Mouse (Mus musculus) frontal cortex, postnatal 36 days (tissue): Measurements from ENCODE around the gene Med27.

Experiments
- DNase-seq, 2 experiments: peaks; one replicate each; pipeline ENCODE4 v3.0.0; 2022; ENCODE audit warnings: low spot score in 2 of 2

Gene Med27

DNA sequence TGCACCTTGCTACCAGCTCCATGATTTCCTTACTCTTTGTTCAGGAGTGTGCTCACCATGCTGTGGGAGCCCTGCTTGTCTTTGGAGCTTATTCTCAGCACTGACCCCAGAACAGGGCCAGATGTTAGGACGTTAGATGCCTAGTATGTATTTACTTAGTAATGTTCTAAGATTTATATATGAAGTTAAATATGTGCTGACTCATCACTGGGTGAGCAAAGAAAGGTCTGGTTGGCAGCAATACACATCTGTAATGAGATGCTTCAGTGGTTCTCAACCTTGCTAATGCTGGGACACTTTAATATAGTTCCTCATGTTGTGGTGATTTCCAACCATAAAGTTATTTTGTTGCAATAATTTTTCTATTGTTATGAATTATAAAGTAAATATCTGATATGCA, 45.4 kb downstream of the Med27 start:
- DNase-seq, result no peak

DNA sequence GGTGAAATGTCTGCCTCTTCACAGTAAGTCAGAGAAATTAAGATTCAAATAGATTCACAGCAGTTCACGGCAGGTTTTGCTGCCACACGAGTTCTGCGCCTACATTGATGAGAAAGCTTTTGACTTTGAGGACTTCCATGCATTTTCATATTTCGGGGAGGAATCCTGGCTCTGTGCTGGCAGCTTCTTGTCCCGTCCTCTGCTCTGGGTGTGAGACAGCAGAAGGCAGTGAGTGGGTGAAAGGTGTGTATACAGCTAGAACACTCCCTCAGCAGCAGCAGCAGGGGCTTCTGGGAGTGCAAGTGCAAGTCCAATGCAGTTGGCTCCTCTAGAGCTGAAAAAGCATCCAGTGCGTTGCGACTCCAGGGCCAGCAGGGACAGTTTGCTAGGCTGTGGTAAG, 53.6 kb downstream of the Med27 start:
- DNase-seq, result peak; percentile 73 to 83

DNA sequence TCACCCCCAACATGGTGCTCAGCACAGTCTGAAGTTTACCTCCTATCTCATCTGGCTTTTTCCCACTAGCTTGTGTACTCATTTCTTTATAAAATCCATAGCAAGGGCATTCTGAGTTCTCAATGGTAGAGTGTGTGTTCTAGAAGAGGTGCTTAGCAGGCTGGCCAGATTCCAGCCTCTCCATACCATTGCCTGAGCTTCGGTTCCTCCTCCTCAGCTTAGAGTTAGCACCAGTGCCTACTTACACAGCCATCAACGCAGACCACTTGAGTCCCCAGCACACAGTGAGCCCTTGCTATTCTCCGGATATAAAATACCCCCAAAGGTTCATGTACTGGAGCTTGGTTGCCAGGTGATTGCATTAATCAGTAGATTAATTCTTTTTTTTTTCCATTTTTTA, 54.2 kb downstream of the Med27 start:
- peak in 1 of 2 experiments; percentile 21 for DNase-seq

DNA sequence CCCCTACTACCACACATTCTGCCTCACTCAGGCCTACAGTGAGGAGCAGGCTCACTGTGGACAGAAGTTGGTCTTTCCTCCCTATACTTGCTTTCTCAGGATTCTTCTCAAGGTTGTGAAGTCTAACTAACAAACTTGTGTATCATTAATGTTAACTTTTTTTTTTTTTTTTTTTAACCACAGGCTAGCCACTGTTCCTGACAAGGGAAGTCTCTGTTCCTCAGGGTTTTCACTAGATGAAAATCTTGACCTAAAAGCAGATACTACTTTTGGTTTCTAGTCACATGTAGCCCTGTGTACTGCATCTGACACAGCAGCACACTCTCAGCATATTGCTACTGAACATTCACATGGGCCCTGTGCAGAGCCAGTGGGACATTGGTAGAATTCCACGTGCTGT, 55.2 kb downstream of the Med27 start:
- DNase-seq, result no peak

DNA sequence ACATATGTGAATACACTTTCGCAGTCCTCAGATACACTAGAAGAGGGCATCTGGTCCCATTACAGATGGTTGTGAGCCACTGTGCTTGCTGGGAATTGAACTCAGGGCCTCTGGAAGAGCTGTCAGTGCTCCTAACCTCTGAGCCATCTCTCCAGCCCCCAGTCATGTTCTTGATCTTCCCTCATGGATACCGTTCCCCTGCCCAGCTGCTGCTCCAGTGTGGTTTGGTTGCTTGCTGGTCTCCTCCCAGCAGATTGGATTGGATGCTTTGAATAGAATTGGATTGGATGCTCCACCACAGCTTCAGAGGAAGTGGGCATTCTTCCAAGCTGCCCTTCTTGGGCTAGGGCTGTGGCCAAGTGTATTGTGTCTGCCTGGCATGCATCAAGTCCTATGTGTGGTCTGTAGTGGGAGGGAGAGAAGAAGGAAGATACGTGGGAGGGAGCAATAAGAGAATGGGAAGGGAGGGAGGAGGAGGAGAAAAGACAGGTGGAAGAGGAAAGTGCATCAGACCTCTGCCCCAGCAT, 56.0 kb downstream of the Med27 start:
- no peak for DNase-seq

DNA sequence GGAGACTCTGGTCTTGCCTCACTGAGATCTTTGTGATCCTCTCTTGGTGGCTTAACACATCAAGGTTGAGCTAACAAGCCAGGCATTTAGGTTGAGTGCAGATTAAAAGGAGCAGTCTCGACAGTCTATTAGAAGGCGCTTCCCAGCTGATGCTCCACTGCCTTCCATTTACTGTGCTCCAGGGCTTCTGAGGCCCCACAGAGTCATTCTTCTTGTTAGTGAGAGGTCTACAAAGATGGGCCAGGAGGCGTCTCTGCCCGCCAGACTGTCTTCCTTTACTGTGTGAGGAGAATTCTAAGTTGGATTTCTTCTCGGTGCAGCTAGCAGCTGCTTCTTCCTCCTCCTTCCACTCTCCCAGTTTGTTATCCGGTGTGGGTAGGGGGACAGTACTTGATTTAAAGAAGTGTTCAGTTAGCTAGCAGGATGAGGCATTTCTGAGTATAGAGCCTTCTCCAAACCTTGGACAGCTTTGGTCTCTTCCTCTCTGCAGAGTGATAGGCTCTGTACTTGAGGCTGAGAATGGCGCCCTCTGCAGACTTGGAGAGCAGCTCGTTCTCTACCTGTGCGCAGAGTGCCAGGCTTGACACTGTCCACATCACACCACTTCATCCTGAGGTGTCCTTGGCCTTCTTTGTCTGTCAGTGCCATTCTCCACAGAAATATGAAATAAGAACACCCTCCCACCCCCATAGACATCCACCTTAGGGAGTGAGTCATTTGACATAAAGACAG, 57.3 kb downstream of the Med27 start:
- DNase-seq, result peak in 1 of 2 experiments; percentile 33

DNA sequence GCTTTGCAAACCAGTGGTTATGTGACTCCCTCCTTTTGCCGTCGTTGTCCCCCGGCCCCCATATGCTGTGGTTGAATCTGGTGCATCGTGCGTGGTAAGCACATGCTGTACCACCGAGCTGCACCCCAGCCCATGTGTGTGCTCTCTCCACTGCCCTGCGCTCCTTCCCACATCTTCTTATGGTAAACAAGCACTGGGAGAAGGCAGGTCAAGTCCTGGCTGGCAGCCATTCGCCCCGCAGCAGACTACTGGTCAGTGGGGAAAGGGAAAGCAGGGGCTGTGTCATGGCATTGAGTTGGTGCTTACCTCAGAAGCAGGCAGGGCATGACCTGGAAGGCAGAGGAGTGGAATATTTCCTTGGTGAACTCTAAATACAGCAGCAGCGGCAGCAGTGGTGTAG, 58.3 kb downstream of the Med27 start:
- DNase-seq, result no peak

DNA sequence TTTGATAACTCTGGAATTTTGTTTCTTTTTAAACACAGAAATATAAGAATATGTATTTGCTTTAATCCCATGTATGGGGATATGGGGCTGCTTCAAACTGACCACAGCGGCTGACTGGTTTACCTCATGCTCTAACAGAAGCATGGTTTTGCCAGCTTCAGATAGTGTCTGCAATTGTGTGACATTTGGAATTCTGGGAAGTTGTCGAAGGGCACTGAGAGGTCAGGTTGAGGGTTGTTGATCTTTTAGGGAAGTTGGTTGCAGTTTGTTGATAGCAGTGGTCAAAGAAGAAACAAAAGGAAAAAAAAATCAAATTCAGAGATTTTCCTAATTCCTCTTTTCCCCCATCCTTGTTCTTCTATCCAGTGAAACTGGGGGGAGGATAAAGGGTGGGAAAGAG, 59.2 kb downstream of the Med27 start:
- DNase-seq, result no peak

DNA sequence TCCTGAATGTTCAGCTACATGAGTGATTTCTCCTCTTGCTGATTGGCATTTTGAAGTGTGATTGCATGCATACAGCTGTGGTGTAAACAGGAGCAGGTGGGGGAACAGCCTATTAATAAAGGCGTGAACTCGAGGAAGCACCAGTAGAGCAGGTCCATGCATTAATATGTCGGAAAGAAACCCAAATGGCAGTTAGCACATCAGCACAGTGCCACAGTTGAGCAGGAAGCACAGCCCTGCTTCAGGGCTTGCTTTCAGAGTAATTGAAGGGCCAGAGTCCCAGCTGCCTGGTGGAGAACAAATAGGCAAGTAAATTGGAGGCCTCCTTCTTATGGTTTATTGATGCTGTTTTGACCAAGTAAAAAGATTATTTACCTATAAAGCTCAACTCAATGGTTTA, 60.7 kb downstream of the Med27 start:
- no peak for DNase-seq

DNA sequence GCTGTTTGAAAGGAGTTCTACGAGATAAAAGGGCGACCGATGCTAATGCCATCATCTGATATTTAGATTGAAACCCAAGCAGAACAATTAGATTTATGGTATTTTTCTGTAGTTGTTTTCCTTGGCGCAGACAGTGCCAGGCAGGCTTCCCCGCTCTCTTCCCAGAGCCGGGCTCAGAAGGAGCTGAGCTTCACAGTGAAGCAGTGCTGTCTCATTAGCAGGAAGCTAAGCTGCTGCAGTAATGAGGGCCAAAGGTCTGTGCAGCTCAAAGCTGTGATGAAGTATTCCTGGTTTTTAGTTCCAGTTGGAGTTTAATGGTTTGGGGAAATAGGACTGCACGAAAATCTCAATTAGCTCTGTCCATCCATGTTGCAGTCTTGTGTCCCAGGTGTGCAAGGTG, 61.1 kb downstream of the Med27 start:
- no peak for DNase-seq

DNA sequence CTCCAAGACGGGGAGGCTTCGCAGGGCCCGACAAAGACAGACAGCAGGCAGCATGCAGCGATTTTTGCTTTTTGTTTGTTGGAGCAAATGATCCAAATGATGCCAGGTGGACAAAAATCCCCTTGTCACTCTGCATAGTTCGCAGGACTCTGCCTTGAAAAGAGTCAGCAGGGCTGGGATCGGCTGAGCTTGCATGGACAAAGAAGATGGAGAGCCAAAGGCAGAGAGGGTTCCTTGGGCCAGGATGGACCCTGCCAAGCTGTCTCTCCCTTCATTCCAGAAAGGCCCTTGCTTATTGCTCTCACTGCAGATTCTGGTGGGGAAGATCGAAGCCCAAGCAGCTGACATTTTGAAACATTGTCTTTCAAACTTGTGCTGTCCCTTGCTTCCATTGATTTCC, 64.3 kb downstream of the Med27 start:
- DNase-seq, result no peak

DNA sequence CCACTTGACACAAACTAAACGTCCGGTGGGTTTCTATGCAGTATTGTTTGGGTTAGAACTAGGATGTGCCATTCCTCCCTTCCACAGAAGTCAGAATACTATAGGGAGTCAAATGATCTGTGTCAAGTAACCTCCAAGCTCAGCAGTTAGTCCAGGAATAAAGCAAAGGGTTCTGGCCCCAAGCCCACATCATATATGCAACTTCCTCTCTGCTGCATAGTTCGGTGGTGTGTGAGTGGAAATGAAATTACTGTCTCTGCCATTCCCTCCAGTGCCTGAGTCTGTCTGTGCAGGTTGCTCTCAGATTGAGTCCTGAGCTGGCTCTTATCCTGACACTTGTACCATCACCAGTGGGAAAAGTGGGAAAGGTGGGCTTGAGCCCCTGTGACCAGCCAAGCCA, 65.8 kb downstream of the Med27 start:
- DNase-seq, result no peak

DNA sequence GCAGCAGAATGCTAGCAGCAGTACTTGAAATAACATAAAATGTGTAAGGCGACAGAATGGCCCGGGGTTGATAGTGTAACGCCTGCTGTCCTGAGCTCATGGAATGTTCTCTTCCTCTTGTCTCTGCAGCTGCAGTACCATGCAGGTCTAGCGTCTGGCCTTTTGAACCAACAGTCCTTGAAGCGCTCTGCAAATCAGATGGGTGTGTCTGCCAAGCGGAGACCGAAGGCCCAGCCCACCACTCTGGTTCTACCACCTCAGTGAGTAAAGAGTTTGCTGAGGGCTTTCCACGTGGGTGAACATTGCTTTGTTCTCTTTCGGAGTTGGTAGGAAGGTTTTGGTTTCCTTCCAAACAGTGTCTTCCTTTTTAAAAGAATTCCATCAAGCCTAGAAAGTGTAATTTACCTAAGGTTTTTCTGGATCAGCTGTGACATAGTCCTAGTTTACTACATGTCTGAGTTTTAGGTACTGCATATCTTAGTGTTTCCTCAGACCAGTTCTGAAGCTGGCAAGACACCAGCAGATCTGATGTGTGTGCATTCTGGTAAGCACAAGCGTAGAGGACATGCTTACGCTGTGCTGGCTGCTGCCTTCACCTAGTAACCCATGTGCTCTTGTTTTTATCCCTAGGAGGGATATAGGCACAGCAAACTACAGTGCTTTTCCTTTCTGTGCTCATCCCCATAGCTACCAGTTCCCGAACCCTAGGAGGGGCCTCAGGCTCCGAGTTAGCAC, 66.8 kb downstream of the Med27 start:
- no peak for DNase-seq

DNA sequence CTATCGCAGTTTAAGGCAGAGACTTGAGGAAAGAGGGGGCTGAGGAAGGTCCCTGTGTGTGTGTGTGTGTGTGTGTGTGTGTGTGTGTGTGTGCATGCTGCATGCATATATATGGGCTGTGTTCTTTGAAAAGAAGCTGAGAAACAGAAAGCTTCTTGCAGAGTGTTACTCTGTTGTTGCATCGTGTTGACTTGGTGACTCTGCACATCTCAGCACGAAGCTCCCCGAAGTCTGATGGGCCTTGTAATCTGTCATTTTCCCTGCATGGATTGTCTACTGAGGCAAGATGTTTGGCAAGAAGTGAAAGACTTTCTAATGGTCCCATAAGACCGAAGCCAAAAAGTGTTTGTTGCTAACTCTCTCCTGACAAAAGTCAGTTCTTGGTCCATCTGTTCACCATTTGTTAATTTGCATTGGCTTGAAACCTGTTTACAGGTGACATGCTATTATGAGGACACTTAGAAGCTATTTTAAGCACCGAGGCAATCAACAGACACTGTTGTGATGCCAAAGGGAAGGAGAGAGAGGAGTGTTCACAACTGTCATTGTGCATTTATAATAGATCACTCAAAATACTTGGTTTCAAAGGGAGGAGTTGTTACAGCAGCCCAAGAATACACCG, 68.3 kb downstream of the Med27 start:
- DNase-seq, result no peak

DNA sequence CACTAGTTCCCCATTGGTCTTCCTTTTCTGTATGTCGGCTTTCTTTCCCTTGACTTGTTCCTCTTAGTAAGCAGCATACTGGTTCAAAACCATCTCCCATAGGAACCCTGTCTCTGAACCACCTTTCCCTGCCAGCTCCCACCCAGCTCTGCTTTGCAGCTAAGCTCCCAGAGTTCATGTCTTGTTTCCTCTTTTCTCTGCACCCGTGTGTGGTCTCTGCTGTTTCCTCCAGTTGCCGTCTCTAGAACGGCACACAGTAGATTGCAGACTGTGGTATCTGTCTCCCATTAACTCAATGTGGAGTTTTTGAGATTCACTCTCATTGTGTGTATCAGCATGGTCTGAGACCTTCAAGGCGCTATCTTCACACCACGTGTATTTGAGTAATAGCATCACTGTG, 71.9 kb downstream of the Med27 start:
- no peak for DNase-seq

DNA sequence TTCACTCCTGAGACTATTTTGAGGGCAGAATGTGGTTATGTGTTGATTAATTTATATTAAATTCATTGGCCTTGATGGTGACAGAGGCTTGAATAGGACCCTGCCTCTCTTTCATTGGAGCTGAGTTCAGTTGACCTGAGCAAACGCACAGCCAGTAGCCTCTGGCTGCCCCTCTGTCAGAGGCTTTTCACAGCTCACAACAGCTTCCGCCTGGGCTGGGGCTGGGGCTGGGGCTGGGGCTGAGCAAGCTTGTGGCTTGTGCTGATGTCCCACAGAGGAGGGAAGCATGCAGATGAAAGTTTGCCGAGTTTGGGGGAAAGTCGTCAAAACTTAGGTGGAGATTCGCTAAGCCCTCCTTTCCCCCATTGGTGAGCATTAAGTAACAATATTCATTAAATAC, 72.8 kb downstream of the Med27 start:
- no peak for DNase-seq

DNA sequence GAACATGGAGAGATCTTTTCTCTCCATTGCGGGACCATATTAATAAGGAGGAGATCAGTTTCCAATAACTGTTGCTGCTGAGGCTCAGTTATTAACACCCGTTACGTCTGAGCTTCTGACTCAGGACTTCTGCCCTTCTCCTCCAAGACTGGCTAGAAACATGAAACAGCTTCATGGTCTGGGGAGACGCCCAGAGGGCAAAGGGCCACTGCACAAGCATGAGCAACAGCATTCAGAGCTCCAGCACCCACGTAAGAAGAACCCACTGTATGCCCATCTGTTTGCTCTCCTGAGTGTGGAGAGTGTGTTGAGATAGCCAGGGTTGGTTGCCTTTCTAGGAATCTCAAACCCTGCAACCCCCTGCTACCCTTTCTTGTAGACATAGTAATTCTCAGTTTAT, 73.3 kb downstream of the Med27 start:
- no peak for DNase-seq

DNA sequence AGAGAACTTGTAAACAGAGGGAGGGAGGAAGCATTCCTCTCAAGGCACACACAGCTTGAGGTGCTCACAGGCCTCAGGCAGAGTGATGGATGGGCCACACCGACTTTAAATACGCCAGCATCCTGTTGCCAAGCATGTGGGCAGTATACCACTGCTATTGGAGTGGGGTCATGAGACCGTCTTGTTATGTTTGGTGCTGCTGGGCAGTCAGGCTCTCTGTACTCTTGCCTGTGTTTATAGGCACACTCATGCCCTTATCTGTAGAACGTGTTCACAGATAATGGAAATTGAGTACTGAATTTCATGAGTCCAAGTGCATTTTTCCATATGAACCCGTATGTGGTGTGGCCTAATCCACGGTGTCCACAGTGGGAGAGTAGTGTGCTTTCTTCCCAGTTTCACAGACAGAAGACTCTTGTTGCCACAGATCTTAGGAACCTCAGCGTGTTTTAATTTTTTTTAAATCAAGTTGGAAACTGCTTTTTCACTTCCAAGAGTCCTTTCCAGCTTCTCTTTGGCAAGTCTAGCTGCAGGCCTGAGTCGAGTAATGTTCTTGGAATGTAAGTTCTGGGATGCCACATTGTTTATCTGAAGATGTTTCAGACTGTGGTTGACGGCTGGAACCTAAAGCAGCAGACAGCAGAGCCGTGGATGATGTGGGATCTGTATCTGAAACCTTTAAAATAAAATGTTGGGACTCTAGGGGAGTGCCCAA, 75.7 kb downstream of the Med27 start:
- no peak for DNase-seq

DNA sequence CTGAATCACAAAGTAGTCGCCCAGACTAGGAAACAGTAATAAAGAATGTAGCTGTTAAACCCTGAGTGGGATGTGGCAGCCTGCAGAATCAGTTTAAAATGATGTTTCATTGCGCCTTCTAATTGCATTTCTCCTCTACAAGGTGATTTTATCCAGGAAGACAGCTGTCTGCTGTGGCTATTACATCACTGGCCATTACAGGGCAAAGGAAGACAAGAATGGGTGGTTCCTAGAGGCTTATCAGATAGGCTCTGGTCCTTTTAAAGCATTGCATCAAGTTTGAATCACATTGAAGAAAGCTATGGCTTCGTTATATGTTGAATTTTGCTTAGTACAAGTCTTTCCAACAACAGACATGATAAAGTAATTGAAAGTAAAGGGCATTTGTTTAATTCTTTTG, 76.4 kb downstream of the Med27 start:
- DNase-seq, result no peak

DNA sequence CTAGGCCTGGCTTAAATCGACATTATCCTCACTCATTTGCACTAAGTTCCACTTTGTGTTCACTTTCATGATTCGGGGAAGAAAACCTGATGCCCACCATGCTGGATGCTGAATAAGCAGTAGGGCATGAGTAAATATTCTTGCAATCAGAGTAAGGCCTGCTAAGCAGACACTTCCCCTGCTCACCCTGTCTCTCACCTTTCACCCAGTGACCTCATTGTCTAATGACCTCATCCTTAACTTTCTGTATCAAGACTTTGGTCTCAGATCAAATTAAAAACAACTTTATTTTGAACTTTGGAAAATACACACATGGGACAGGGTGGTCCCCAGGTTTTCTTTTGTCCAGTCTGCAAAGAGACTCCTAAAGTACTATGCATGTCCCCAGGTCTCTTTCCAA, 78.8 kb downstream of the Med27 start:
- no peak for DNase-seq

DNA sequence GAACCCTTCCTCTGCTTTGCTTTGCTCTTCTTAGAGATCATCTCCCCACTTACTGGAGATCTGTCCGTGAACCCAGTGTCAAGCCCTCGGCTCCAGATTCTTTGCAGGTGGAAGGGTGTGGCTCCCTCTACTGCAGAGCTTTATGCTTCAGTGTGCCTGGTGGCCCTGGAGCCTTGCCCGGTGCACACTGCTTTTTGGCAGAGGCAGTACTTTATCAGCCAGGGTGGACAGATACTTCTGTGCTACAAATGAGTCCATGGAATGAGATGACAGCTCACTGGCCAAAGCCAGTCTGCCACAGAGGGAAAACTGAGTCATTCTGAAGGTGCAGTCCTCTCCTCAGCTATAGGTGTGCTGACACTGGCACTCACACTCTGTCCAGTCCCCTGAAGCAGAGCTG, 80.1 kb downstream of the Med27 start:
- DNase-seq, result no peak

DNA sequence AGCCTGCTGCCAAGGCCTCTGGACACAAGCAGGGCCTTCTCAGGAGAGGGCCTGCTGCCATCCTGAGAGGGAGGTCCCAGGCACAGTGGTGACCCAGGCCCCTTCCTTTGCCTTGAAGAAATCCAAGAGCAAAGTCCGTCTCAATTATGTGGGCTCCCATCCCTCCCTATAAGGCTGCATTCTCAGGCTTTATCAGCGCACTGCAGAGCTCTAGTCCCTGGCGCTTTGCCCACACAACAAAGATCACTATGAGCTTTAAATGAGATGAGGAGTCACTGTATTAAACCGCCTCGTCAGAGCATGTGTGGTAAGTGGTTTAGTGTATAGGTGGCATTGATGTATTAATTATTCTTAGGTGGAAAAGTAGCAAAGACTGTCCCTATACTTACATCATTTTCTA, 85.9 kb downstream of the Med27 start:
- DNase-seq, result no peak
